Mouse (Mus musculus) bone marrow macrophage, adult 2 months (primary cell): ENCODE results near the gene Cisd2. TPM values are rescaled to one million over a fixed set of nuclear protein-coding genes. Genes with fewer than 3 reads are reported as not detected.

Source experiments
- H3K27ac ChIP-seq: 2 replicates; pipeline ENCODE4 v1.5.1; 2012; ENCODE audit warnings: low read depth, low read length; ENCODE audit not compliant: insufficient read depth
- H3K4me1 ChIP-seq: 2 replicates; pipeline ENCODE4 v1.6.1; 2012; ENCODE audit warnings: low read length; ENCODE audit not compliant: control insufficient read depth, insufficient read depth
- H3K4me3 ChIP-seq: 2 replicates; pipeline ENCODE4 v1.5.1; 2012; ENCODE audit warnings: mild to moderate bottlenecking, low read length, moderate library complexity; ENCODE audit not compliant: insufficient read depth
- CTCF ChIP-seq: IDR thresholded peaks from 2 replicates; pipeline ENCODE4 v1.5.1; 2012; ENCODE audit warnings: low read depth, mild to moderate bottlenecking, low read length, moderate library complexity
- POLR2A ChIP-seq: IDR thresholded peaks from 2 replicates; pipeline ENCODE4 v1.6.1; 2012; ENCODE audit warnings: mild to moderate bottlenecking, low read depth, low read length, borderline replicate concordance
- polyA plus RNA-seq: library from polyadenylated mRNA; stranded (reverse); fragments of >200 nt; gene quantifications from 2 replicates; pipeline ENCODE4 v1.2.4, GENCODE M21; 2012; ENCODE audit not compliant: missing spikeins, insufficient read depth, insufficient read length

Cisd2 gene
- polyA plus RNA-seq, 1 experiment, result 34.2 TPM

DNA sequence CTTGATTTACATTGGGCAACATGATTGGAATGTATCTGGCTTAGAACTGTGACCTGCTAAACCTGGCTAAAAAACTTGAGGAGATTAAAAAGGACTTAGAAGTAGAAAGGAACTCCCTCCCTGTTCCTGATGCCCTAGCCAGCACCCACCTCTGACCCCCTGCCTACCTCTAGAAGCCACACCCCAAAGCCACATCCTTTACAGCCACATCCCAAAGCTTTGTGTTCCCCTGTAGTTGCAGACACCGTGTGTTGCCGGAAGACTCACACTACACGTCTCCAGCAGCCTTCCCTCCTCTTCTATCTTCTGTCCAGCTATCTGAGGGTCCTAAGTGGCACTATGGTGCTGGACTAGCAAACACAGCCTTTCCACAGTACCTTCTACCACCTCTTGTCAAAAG is 5.9 kb downstream of the Cisd2 start:
- H3K27ac ChIP-seq, result no peak overlapping the region
- no peak for TF ChIP-seq POLR2A
- TF ChIP-seq CTCF, result no peak
- H3K4me1 ChIP-seq, result peaks cover 16% of the 10 kb centered on the region
- H3K4me3 ChIP-seq, result no peak overlapping the region

- TF ChIP-seq CTCF (no peak), POLR2A (no peak)
- H3K4me3 ChIP-seq, result no peak overlapping the region
- peaks cover 16% of the 10 kb centered on the region for H3K4me1 ChIP-seq
- no peak overlapping the region for H3K27ac ChIP-seq
These were observed 6.5 kb downstream of the Cisd2 start for GRCm38 (mm10) chr3:135417245-135417644.

GRCm38 (mm10) chr3:135411824-135412223 is 11.9 kb downstream of the Cisd2 start:
- TF ChIP-seq POLR2A (no peak), CTCF (no peak)
- no peak overlapping the region for H3K4me3 ChIP-seq
- H3K27ac ChIP-seq, result no peak overlapping the region
- peaks cover 7% of the 10 kb centered on the region; the same call in 1 of the 2 replicates for H3K4me1 ChIP-seq

GRCm38 (mm10) chr3:135411056-135411455 is 12.7 kb downstream of the Cisd2 start:
- H3K4me3 ChIP-seq, result no peak overlapping the region
- H3K4me1 ChIP-seq, result peaks cover 7% of the 10 kb centered on the region; the same call in 1 of the 2 replicates
- no peak overlapping the region for H3K27ac ChIP-seq
- TF ChIP-seq CTCF (no peak), POLR2A (no peak)

- peaks cover 7% of the 10 kb centered on the region; the same call in 1 of the 2 replicates for H3K4me1 ChIP-seq
- TF ChIP-seq CTCF (no peak), POLR2A (no peak)
- no peak overlapping the region for H3K4me3 ChIP-seq
- no peak overlapping the region for H3K27ac ChIP-seq
These were observed 14.5 kb downstream of the Cisd2 start for GRCm38 (mm10) chr3:135409219-135409618.

DNA sequence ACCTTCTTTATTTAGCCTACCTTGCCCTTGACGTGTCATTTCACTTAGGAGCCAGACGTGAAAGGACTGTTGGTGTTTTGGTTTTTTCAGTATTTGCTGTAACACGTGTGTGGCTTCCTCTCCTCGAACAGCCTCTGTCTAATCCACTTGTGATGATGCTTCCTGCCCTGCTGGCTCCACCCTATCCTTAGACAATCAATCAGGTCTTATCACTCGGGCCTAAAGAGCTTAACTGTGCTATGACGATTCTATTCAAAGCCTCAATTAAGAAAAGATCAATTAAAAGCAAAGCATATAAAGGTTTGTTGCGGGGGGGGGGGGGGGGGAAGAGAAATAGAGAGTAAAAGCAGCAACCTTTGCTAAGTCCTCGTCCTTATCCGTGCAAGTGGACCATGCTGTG is 16.4 kb downstream of the Cisd2 start:
- H3K4me1 ChIP-seq, result peaks cover 5% of the 10 kb centered on the region
- no peak for TF ChIP-seq CTCF
- no peak for TF ChIP-seq POLR2A
- no peak overlapping the region for H3K27ac ChIP-seq
- no peak overlapping the region for H3K4me3 ChIP-seq

GRCm38 (mm10) chr3:135404599-135404998 is 19.1 kb downstream of the Cisd2 start:
- Histone ChIP-seq H3K27ac (no peak overlapping the region), H3K4me1 (peaks cover 5% of the 10 kb centered on the region), H3K4me3 (no peak overlapping the region)
- TF ChIP-seq POLR2A (no peak), CTCF (no peak)

DNA sequence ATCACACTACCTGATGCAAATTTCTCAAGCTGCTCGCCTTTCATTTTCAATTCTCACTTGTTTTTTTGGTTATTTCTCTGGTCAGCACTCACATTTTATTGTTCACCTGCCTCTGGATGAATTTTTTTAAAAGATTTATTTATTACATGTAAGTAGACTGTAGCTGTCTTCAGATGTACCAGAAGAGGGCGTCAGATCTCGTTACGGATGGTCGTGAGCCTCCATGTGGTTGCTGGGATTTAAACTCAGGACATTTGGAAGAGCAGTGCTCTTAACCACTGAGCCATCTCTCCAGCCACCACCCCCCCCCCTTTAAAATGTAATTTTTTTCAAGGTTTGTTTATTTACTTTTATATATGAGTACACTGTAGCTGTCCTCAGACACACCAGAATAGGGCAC is 19.9 kb downstream of the Cisd2 start:
- H3K4me3 ChIP-seq, result no peak overlapping the region
- TF ChIP-seq CTCF (no peak), POLR2A (no peak)
- H3K27ac ChIP-seq, result no peak overlapping the region
- H3K4me1 ChIP-seq, result peaks cover 5% of the 10 kb centered on the region

GRCm38 (mm10) chr3:135403211-135403610 is 20.5 kb downstream of the Cisd2 start:
- TF ChIP-seq CTCF, result no peak
- no peak for TF ChIP-seq POLR2A
- Histone ChIP-seq H3K27ac (no peak overlapping the region), H3K4me3 (no peak overlapping the region), H3K4me1 (peaks cover 5% of the 10 kb centered on the region)

DNA sequence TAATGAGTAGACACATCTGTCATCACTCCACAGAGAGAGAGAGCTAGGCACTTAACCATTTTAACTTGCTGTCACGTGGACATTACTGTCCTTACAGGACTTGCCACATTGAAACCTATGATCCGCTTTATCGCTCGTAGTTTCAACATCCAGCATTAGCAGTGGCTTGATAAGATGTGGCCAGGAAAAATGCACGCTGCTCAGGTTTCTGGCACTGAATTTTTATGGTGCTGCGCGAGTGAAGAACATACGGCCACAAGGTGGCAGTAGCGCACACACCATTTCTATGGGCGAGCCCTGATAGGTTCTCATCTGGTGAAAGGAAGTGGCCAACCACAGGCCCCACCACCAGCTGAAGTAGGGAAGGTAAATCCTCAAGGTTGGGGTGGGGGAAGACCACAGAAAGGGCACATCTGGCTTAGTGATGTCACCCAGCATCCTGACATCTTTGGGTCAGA is 21.5 kb downstream of the Cisd2 start:
- Histone ChIP-seq H3K4me1 (peaks cover 5% of the 10 kb centered on the region), H3K4me3 (no peak overlapping the region), H3K27ac (no peak overlapping the region)
- TF ChIP-seq POLR2A (no peak), CTCF (peak; percentile 75)

DNA sequence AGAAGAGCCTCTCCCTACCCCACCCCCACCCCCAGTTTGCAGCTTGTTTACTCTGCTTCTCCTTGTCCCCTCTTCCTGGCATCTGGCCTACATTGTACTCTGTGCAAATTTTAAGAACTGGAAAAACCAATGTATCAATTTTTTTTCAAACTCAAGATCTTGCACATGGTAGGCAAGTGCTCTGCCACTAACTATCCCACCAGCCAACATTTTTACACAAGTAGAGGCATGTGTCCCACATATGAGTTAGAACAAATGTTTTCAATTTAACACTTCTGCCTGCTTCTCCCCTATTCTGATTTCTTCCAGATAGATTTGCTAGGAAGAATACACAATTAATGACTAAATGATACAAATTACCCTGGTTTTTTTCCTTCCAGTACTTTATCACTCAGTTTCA is 26.6 kb downstream of the Cisd2 start:
- TF ChIP-seq CTCF (no peak), POLR2A (no peak)

More for the DNA sequence above, 26.6 kb downstream of the Cisd2 start:
- Histone ChIP-seq H3K4me1 (no peaks in the 10 kb centered on the region), H3K4me3 (no peak overlapping the region), H3K27ac (no peak overlapping the region)
